Mouse (Mus musculus): ENCODE measurements at regions not wholly inside any gene's neighbourhood (a gene's known extent, or its start where the extent isn't known, plus 50 kb on each side); places are given as distances from the start of the nearest gene placed in this dataset.

DNA sequence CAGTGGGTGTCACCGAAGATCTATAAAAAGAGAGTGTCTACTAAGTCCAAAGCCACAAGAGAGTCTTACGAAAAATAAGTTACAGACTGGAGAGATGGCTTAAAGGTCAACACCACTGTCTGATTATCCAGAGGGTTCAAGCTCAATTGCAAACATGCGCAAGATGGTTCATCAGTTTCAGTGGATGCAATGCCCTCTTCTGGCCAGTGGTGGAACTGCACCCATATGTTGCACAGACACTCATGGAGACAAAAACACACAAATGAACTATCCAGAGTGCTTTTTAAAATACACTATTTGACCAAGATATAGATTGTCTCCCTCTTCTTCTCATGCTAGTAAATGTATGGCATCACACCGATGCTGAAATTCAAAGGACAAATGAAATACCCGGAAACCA is 312.1 kb upstream of the Cxadr start:
- no peak for ATAC-seq (ENCODE audit: low FRiP score, low read depth)

DNA sequence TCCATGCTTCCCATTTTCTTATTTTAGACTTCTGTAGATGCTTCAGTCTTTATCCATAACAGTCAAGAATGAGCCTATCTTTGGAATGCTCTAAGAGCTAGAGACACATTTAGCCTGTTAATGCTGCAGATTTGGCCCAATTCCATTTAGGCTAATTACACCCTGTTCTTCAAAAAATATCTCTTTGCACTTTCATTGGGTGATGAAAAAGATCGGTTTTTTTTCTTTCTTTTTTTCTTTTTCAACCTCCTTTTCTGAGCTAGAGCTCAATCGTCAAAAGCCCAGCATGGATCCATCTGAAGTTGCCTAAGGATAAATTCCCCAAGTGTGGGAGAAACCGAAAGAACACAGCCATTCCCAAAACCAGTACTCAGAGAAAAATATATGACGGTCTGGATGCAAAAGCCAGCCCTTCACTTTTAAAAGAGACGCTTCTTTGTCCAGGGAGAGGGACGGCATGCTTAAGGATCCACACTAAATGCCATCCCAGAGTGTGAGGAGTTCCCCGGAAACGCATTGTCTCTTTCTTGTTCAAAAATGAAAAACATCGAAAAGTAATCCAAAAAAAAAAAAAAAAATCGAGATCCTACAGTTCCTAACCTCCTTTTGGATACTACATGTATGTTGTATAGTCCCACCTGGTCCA is 314.3 kb upstream of the Cxadr start:
- no peak for ATAC-seq (ENCODE audit: low FRiP score, low read depth)
- Histone ChIP-seq H3K36me3 (no peaks in the 10 kb centered on the region), H3K27me3 (no peaks in the 10 kb centered on the region), H3K9ac (no peak overlapping the region), H3K9me3 (no peaks in the 10 kb centered on the region), H3K4me3 (no peak overlapping the region), H3K4me1 (no peaks in the 10 kb centered on the region), H3K27ac (no peak overlapping the region), H3K4me2 (replicated peaks) (no peak overlapping the region)
- 75% methylated on average over 10 of the region's 10 CpGs for WGBS

More for the DNA sequence above, 312.1 kb upstream of the Cxadr start:
- H3K9me3 ChIP-seq = no peaks in the 10 kb centered on the region
- no peak overlapping the region for H3K9ac ChIP-seq
- H3K36me3 ChIP-seq = no peaks in the 10 kb centered on the region
- 96% methylated on average over 5 of the region's 5 CpGs for WGBS
- H3K4me1 ChIP-seq = no peaks in the 10 kb centered on the region
- H3K4me3 ChIP-seq = no peak overlapping the region
- no peaks in the 10 kb centered on the region for H3K27me3 ChIP-seq
- no peak overlapping the region for H3K4me2 ChIP-seq (replicated peaks)
- no peak overlapping the region for H3K27ac ChIP-seq

DNA sequence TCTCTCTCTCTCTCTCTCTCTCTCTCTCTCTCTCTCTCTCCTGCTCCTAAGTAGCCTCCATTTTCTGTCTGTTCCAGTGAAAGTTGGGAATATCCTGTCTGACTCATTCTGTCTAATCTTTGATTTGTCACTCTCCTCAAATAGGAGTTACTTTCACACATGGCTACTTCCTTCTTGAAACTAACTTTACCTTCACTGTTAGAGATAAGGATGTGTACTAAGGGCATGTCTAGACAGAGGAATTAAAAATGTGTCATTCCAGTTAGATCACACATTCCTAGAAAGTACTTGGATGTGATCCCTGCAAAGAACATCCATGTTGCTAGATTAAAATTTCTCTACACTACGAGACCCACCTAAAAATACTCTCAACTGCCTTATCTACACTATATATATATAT is 346.9 kb upstream of the Gm11146 start:
- Histone ChIP-seq H3K4me2 (replicated peaks) (no peak overlapping the region), H3K4me1 (peaks cover 4% of the 10 kb centered on the region; the same call in 1 of the 2 replicates), H3K36me3 (no peaks in the 10 kb centered on the region), H3K9ac (no peak overlapping the region), H3K4me3 (no peak overlapping the region), H3K27ac (no peak overlapping the region), H3K9me3 (no peaks in the 10 kb centered on the region), H3K27me3 (no peaks in the 10 kb centered on the region)
- 91% methylated on average over 1 of the region's 1 CpGs for WGBS
- no peak for ATAC-seq (ENCODE audit: low FRiP score, low read depth)

DNA sequence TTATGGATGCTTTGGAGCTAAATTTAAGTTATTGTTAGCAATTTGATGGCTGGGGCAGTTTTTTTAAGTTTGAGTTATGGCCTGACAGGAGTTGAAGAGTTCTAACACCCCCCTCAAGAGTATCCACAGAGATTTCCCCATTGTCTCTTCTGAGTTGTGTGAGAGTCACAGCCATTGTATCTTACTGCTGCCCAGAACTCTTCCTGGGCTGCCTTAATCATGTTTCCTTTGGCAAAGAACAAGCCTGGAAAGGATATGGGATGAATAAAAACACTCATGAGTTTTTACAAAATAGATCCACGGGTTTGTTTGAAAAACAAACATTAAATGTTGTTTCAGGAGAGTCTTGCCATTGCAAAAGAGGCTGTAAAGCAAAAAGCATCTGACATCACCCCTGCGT is 343.5 kb upstream of the Gm11146 start:
- Histone ChIP-seq H3K4me1 (peaks cover 4% of the 10 kb centered on the region; the same call in 1 of the 2 replicates), H3K27ac (no peak overlapping the region), H3K4me3 (no peak overlapping the region), H3K9ac (no peak overlapping the region), H3K4me2 (replicated peaks) (no peak overlapping the region), H3K9me3 (no peaks in the 10 kb centered on the region), H3K27me3 (no peaks in the 10 kb centered on the region), H3K36me3 (no peaks in the 10 kb centered on the region)
- WGBS = 49% methylated on average over 2 of the region's 2 CpGs
- ATAC-seq (ENCODE audit: low FRiP score, low read depth) = no peak

DNA sequence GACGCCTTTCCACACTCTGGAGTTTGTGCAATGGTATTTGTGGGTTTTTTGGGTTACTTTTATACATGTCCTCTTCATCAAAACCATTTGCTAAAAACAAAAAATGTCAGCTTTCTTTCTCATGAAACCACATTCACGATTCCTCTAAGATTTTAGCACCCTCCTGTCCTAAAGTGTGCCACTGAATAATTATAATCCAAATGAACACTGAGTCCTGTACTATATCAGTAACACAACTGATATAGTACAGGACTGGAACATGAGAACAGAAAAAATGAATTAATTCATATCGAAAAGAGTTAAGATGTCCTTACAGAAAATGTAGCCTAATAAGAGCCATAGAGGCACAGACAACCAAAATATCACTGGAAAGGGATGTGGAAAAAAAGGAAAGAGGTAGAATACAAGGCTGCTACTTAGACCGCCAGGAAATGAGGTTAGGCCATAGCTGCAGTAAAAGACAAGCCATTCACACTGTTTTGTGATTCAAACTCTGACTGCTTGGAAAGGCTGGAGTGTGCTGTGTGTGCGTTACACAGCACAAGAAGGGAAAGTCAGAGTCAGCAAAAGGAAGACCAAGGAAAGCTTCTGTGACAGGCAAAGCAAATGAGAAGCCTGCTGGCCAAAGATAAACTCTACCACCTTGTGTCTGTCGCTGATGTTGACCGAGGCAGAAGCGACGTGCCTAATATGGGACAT is 329.3 kb upstream of the Gm11146 start:
- Histone ChIP-seq H3K27ac (no peak overlapping the region), H3K4me1 (no peaks in the 10 kb centered on the region; the same call in 1 of the 2 replicates), H3K9me3 (no peaks in the 10 kb centered on the region), H3K36me3 (no peaks in the 10 kb centered on the region), H3K9ac (no peak overlapping the region), H3K4me2 (replicated peaks) (no peak overlapping the region), H3K4me3 (no peak overlapping the region), H3K27me3 (no peaks in the 10 kb centered on the region)
- no peak for ATAC-seq (ENCODE audit: low FRiP score, low read depth)
- WGBS = 72% methylated on average over 9 of the region's 9 CpGs

DNA sequence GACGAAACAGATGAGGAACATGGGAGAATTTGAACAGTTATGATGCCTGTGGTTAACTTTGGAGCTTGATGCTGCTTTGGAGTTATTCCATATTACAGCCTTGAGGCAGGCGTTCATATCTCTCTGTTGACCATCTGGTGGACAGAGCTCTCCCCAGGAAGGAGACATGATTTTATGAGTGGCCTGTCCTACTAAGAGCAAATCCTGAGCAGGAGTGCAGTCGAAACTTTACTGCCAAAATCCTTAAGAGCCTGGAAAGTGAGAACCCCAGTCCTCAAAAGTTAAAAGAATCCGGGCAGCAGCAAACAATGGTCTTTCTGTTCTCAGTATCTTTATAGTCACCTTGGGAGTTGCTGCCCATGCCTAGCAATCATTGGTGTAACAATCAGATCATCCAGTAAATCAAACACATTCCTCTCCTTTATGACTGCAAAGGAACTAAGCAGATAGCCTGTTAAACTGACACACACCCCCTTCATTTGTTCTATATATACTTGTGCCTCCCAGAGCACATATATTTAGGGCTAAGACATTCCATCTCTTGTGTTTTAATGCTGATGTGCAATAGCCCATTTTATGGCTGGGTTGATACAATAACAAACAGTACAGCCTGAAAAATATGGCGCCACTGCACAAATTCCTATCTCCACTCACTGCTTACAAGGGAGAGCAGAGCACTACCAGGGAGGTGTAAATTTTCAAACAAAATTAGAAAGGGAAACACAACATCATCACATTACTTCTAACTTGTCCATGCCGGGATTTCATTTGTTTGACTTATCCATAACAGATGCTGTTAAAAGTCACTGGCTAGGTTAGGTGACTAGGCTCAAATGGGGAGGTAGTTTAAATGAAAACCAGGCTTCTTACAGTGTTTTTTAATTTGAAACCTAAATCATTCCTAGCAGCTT is 312.5 kb upstream of the Gm11146 start:
- Histone ChIP-seq H3K27me3 (no peaks in the 10 kb centered on the region), H3K4me3 (no peak overlapping the region), H3K4me2 (replicated peaks) (no peak overlapping the region), H3K9ac (no peak overlapping the region), H3K9me3 (no peaks in the 10 kb centered on the region), H3K36me3 (no peaks in the 10 kb centered on the region), H3K27ac (no peak overlapping the region; the same call in 1 of the 2 replicates), H3K4me1 (peaks cover 14% of the 10 kb centered on the region)
- WGBS = 17% methylated on average over 6 of the region's 6 CpGs
- peak; percentile 95 for ATAC-seq (ENCODE audit: low FRiP score, low read depth)

DNA sequence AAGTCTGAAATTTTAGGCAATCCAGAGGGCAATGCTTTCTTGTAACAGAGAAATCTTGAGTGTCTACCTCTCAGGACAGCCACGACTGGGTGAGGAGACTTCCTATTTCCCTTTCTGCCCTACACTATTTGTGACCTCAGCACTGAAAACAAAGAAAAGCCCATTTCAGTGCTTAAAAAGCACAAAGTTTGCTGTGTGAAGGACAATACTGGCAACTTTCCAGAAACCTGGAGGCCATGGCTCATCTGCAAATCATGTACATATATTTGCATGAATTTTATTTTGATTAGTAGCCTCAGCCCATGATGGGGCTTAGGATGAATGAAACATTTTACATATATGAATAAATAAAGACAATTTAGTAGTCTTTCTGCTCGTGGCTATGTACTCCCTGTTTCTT is 292.4 kb upstream of the Gm11146 start:
- H3K4me1 ChIP-seq = no peaks in the 10 kb centered on the region
- 61% methylated on average over 2 of the region's 2 CpGs for WGBS
- no peaks in the 10 kb centered on the region for H3K27me3 ChIP-seq

DNA sequence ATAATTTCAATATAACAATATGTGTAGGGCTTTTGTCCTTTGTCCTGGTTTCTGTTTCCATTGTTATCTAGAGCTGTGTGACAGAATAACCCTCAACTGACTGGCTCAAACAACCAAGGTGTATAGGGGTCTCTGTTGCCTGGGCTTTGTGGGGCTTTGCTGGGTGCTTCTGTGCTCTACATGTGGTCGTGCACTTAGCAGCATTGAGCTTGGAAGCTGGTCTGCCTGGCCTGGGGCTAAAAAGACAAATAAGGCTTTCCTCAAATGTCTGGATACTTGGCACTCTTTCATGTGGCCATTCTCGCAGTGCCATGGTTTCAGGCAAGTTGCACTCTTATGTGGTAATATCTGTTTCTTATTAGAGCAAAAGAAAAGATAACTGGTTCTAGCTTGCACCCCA is 291.8 kb upstream of the Gm11146 start:
- Histone ChIP-seq H3K4me2 (replicated peaks) (no peak overlapping the region), H3K36me3 (no peaks in the 10 kb centered on the region), H3K9ac (no peak overlapping the region), H3K9me3 (no peaks in the 10 kb centered on the region), H3K27me3 (no peaks in the 10 kb centered on the region), H3K27ac (no peak overlapping the region), H3K4me3 (no peak overlapping the region), H3K4me1 (no peaks in the 10 kb centered on the region)
- WGBS = 37% methylated on average over 2 of the region's 2 CpGs
- no peak for ATAC-seq (ENCODE audit: low FRiP score, low read depth)

More for the DNA sequence above, 292.4 kb upstream of the Gm11146 start:
- H3K9me3 ChIP-seq = no peaks in the 10 kb centered on the region
- H3K36me3 ChIP-seq = no peaks in the 10 kb centered on the region
- H3K27ac ChIP-seq = no peak overlapping the region
- no peak overlapping the region for H3K9ac ChIP-seq
- H3K4me3 ChIP-seq = no peak overlapping the region
- H3K4me2 ChIP-seq (replicated peaks) = no peak overlapping the region
- ATAC-seq (ENCODE audit: low FRiP score, low read depth) = no peak

DNA sequence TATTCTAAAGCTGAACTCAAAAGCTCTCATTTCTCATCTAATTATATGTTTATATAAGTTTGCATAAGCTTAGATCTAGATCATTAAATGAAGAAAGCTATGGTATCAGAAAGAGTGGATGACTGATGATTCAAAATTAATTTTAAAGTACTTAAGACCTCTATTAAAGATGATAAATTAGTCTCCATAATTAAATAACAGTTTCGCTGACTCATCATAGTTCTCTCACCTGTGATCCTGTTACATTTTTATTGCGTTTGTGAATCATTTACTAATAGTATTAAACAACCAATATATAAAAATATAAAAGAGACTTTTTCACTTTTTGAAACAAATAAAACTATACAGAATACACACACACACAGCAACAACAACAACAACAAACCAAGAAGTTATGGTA is 290.8 kb upstream of the Gm11146 start:
- Histone ChIP-seq H3K27me3 (no peaks in the 10 kb centered on the region), H3K27ac (no peak overlapping the region), H3K9ac (no peak overlapping the region), H3K4me2 (replicated peaks) (no peak overlapping the region), H3K36me3 (no peaks in the 10 kb centered on the region), H3K4me1 (no peaks in the 10 kb centered on the region), H3K4me3 (no peak overlapping the region), H3K9me3 (no peaks in the 10 kb centered on the region)
- WGBS = 85% methylated on average over 2 of the region's 2 CpGs
- no peak for ATAC-seq (ENCODE audit: low FRiP score, low read depth)

DNA sequence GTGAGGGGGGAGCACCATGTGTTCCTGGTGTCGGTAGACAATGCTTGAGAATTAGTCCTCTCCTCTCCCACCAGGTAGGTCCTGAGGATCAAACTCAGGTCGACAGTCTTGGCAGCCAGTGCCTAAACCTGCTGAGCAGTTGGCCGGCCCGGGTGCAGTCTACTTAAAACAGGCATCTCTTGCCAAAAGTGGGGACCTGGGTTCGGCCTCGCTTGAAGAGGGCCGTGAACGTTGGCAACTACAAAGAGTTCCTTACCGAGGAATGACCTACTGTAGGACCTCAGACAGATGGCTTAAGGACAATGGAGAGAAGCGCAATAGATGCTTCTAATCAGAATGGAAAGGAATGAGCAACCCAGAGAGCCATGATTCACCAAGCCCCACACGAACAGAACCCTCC is 287.5 kb upstream of the Gm11146 start:
- no peaks in the 10 kb centered on the region for H3K27me3 ChIP-seq
- H3K4me3 ChIP-seq = no peak overlapping the region
- H3K36me3 ChIP-seq = no peaks in the 10 kb centered on the region
- 91% methylated on average over 11 of the region's 11 CpGs for WGBS
- ATAC-seq (ENCODE audit: low FRiP score, low read depth) = no peak
- H3K4me2 ChIP-seq (replicated peaks) = no peak overlapping the region
- H3K9me3 ChIP-seq = no peaks in the 10 kb centered on the region
- H3K9ac ChIP-seq = no peak overlapping the region
- no peak overlapping the region for H3K27ac ChIP-seq
- peaks cover 7% of the 10 kb centered on the region for H3K4me1 ChIP-seq

DNA sequence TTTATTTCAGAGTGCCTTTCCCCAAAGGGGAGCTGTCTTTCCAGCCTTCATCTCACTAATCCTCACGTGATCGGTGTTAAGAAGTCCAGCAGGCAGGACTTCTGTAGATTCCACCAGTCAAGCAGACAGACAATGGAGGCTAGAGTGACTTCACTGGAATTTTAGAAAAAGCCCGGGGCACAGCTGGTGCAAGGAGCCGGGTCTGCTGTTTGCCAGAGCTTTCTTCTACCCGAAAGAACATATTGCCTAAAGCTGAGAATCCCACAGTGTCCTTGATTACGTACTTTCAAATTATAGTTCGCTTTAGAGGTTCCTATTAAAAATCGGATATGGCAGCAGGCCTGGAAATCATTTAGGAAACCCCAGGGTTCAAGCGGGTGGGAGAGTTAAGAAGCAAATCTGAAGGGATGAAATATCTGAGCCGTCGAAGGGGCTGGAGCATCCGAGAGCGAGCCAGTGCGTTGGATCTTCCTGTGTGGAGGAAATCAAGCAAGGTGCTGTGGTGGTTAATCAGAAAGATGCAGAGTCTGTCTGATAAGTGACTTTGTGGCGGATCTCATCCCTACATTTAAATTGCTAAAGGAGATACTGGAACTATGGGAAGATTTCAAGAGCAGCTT is 283.3 kb upstream of the Gm11146 start:
- peak overlapping the region; percentile 41 for H3K4me2 ChIP-seq (replicated peaks)
- no peak overlapping the region for H3K27ac ChIP-seq
- 33% methylated on average over 15 of the region's 15 CpGs for WGBS
- ATAC-seq (ENCODE audit: low FRiP score, low read depth) = peak; percentile 71
- no peak overlapping the region for H3K4me3 ChIP-seq
- H3K4me1 ChIP-seq = peaks cover 7% of the 10 kb centered on the region
- H3K36me3 ChIP-seq = no peaks in the 10 kb centered on the region
- no peak overlapping the region for H3K9ac ChIP-seq
- H3K27me3 ChIP-seq = no peaks in the 10 kb centered on the region
- H3K9me3 ChIP-seq = no peaks in the 10 kb centered on the region

DNA sequence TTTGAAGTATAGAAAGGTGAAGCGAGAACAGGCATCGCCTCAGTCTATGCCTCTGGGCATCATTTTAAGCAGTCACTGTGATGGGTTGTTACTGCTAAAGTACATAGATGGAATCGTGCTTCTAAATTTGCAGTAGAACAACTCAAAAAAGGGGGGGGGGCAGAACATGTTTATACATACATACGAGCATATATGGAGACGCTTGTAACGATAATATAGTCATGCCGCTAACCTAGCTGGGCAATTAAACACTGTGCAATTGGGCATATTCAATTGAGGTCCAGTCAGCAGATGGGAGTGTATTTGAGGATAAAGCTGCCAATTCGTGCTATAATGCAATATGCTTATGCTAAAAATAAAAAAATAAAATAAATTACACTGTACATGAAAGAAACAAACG is 282.6 kb upstream of the Gm11146 start:
- WGBS = 86% methylated on average over 9 of the region's 9 CpGs
- no peak for ATAC-seq (ENCODE audit: low FRiP score, low read depth)
- Histone ChIP-seq H3K4me2 (replicated peaks) (no peak overlapping the region), H3K9ac (no peak overlapping the region), H3K4me1 (peaks cover 7% of the 10 kb centered on the region), H3K9me3 (no peaks in the 10 kb centered on the region), H3K27me3 (no peaks in the 10 kb centered on the region), H3K4me3 (no peak overlapping the region), H3K36me3 (no peaks in the 10 kb centered on the region), H3K27ac (no peak overlapping the region)

Data from limb, embryonic 13.5 days (tissue).